Mouse (Mus musculus) ES-E14 (cell line): ENCODE results near the gene Ccl11.

ENCODE experiments used
- CHD2 ChIP-seq: IDR thresholded peaks from 2 replicates; pipeline ENCODE4 v1.6.1; 2014; ENCODE audit warnings: mild to moderate bottlenecking, low read depth, low read length, inconsistent platforms
- HCFC1 ChIP-seq: IDR thresholded peaks from 2 replicates; pipeline ENCODE4 v1.6.1; 2012; ENCODE audit warnings: low read length, inconsistent platforms, borderline replicate concordance; ENCODE audit not compliant: insufficient read depth
- MAFK ChIP-seq: IDR thresholded peaks from 2 replicates; pipeline ENCODE4 v1.6.1; 2014; ENCODE audit warnings: mild to moderate bottlenecking, low read depth, low read length, inconsistent platforms; ENCODE audit not compliant: insufficient read depth
- ZC3H11A ChIP-seq: IDR thresholded peaks from 2 replicates; pipeline ENCODE4 v1.6.1; 2012; ENCODE audit warnings: low read depth, mild to moderate bottlenecking, inconsistent platforms, low read length, borderline replicate concordance

- TF ChIP-seq MAFK (no peak), CHD2 (no peak), HCFC1 (no peak), ZC3H11A (no peak)
Measured at GRCm38 (mm10) chr11:82019793-82020192, 37.8 kb upstream of the Ccl11 start.
